Mouse (Mus musculus) right cerebral cortex, postnatal 10 days (tissue): ENCODE data around the gene Ros1.

ENCODE experiments used
- DNase-seq, 2 experiments: peaks; one replicate each; pipeline ENCODE4 v3.0.0; 2021; ENCODE audit warnings: low spot score in 2 of 2

The Ros1 gene

DNA sequence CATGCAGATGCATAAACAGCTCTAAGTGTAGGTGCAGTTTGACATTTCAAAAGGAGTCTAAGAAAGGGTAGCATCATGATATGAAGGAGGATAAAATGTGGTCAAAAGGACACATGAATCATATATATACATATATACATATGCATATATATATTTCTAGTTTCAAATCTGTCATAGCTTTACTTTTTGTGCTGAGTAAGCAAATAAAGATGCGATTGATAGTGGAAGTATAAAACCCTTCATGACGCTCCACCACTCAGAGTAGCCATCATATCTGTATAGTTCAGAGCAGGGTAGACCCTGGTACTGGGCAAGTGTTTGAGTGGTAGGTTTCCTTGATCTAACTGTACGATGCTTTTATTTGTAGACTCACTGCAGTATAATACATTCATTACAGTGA lies 35.3 kb downstream of the Ros1 start:
- DNase-seq: no peak

- DNase-seq: no peak
These were observed 61.5 kb downstream of the Ros1 start for GRCm38 (mm10) chr10:52133354-52134074.

DNA sequence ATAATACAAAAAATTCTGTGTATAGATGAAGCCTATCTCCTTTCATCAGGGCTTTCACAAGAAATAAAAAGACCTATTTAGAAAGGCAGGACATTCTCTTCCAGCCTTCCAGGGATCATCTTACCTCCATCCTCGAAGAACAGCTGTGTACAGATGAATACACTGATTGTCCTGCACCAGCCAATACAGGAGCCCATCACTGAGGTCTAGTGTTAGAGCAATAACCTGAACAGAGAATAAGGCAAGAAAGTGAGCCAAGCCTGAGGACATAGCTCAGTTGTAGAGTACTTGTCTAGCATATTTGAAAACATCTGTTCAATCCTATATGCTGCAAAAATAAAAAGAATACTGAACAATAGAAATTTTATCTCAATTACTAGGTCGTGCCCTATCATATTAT lies 64.3 kb downstream of the Ros1 start:
- DNase-seq: no peak

DNA sequence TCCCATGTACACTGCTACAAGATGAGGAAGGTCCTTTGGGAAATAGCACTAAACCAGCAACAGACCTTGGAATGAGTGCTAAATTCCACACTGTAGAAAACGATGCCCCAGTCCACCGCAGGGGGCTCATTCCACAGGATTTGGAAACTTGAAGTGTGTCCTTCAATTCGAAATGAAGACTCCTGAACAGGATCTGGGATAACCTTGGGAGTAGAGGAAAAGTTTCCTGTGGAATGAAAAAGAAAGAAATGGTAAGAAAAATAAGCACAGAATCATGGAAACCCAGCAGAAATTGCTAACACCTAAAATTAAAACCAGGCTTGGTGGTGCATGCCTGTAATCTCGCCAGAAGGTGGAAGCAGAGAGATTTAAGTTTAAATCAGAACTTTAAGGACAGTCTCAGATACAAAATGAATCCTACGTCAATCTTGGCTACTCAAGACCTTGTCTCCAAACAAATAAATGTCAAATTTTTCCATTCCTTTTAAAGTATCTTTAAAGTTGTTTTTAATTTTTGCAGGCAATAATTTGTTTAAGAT lies 66.1 kb downstream of the Ros1 start:
- no peak for DNase-seq

GRCm38 (mm10) chr10:52106164-52106757 lies 88.8 kb downstream of the Ros1 start:
- DNase-seq: peak; percentile 32 to 40

- DNase-seq: no peak
These were observed 93.8 kb downstream of the Ros1 start for GRCm38 (mm10) chr10:52101273-52101672.

- DNase-seq: peak in 1 of 2 experiments; percentile 23
These were observed 102.9 kb downstream of the Ros1 start for GRCm38 (mm10) chr10:52092181-52092580.

- DNase-seq: no peak
These were observed 108.4 kb downstream of the Ros1 start for GRCm38 (mm10) chr10:52086681-52087080.

DNA sequence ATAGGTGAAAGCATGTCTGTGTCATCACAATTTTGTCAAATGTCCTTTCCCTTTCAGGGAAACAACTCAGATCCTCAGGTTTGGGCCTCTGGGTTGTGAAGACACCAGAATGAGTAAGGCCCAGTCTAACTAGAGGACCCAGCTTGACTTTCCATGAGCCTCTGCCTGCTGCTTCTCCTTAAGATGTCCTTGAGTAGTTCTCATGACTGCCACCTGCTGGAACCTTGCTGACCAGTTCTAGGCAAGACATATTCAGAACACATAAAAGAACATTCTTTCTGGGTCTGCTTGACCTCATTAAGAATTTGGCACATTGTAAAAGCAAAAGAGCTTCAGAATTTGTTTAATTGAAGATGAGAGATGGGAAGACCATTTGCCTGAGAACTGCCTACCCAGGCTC lies 122.6 kb downstream of the Ros1 start:
- peak; percentile 32 to 55 for DNase-seq

- no peak for DNase-seq
These were observed 146.8 kb downstream of the Ros1 start for GRCm38 (mm10) chr10:52048287-52048686.

GRCm38 (mm10) chr10:52043086-52043485 lies 152.0 kb downstream of the Ros1 start:
- no peak for DNase-seq

DNA sequence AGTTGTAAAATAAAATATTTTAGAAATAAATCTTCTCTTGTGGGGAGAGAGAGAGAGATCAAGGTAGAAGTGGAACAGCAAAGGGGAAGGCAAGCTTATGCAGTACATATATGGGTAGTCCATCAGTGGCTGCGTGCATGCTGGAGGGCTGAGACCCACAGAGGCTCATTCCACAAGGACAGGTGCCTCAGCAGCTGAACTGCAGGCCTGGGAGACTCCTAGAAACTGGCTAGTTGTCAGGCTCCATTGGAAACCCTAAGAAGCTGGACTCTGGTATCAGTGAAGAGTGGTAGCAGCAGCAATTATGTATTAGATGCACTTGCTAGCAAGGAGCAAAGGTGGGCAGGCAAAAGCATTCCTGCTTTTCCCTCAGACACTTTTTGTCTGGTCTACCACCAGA lies 155.7 kb downstream of the Ros1 start:
- DNase-seq: no peak

- no peak for DNase-seq
These were observed 161.3 kb downstream of the Ros1 start for GRCm38 (mm10) chr10:52033729-52034128.

DNA sequence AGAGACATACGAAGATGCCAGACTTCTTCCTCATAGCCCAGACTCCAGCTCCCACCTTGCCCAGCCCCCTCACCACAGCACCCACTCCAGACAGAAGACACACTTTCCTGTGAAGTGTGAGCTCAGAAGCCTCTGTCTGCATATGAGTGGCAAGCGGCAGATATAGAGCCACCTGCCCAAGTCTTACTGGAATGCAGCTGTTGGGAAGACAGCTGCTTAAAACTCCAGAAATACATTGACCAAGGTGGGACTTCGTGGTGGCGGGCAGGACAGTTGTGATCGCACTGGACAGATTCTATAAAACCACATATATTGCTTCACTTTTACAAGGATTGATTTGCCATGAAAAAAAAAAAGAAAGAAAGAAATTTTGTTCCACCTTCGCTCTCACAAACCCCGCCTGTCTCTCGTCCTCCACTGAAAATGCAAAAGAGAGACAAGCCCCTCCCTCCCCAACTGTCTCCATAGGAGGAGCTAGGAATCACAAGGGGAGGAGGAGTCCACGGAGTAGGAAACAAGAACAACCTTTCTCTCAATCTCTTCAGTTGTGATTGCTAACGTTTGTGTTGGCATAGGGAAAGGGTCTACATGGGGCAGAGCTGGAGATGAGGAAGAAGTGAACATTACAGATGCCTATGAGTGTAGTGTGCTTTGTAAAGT lies 165.5 kb downstream of the Ros1 start:
- DNase-seq: no peak

DNA sequence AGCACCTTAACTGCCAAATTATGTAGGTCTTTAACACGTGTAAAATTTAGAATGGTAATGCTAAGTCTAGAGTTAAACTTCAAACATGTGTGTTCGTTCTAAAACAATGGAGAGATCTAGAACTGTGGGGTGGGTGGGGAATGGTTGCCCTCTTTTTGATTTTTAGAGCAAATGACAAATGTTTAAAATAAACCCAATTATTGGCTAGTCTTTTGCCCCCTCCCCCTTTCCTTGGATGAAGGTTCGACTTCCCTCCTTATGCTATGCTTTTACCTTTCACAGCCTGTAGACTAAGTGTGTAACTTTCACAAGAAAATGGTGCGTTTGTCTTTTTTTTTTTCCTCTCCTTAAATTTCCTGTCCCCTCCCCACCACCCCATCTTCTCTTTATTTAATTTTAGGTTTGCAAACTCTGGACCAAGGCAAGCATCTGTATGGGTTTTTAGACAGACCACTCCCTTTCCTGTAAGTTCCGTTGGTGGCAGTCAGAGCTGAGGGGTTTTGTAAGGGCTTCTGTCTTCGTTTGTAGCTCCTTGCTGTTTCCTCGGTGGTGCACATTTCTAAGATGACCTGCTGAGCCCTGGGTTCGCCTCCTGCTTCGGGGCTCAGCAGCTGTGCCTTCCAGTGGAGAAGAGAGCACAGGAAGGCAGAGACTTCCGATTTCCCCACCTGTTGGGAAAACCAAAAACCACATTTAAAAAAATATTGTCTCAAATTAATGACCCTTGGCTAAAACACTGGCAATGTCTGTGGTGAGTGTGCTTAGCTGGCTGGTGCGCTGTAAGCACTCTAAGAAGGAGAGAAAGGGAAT lies 166.3 kb downstream of the Ros1 start:
- no peak for DNase-seq

- no peak for DNase-seq
These were observed 167.6 kb downstream of the Ros1 start for GRCm38 (mm10) chr10:52027161-52028035.

DNA sequence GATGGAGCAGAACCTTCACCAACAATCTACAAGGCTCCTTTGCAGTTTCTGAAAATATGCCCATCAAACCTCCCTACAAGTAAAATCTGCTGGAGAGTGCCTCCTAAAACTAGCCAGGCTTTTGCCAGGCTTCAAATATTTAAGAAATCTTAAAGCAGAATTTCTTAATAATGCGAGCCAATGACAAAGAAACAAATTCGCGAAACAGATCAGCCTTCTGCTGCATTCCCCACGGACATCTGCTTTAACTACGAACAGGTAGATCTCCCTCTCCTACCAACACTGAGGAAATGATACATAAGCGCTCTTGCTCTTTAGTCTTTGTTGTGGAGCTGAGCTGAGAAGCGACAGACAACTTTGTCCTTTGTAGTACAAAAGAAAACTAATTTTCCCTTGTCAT lies 169.2 kb downstream of the Ros1 start:
- DNase-seq: no peak

- DNase-seq: no peak
These were observed 169.8 kb downstream of the Ros1 start for GRCm38 (mm10) chr10:52025291-52025690.

GRCm38 (mm10) chr10:52024053-52024410 lies 171.0 kb downstream of the Ros1 start:
- DNase-seq: no peak

GRCm38 (mm10) chr10:52023213-52024052 lies 171.6 kb downstream of the Ros1 start:
- DNase-seq: no peak
